Mouse (Mus musculus) limb, embryonic 10.5 days (tissue): Measurements from ENCODE around the gene Fmo2. TPM values are rescaled to one million over a fixed set of nuclear protein-coding genes. Genes with fewer than 3 reads are reported as not detected.

Experiments used
- DNase-seq: peaks from one replicate; pipeline ENCODE4 v3.0.0-alpha.2; 2017; ENCODE audit warnings: low spot score
- H3K27ac ChIP-seq: fragments of 300-500 bp; sonication (generic); 2 replicates; pipeline ENCODE4 v1.5.1; 2016; ENCODE audit warnings: mild to moderate bottlenecking
- H3K27me3 ChIP-seq: fragments of 300-500 bp; sonication (generic); 2 replicates; pipeline ENCODE4 v1.6.1; 2016; ENCODE audit warnings: low read depth, mild to moderate bottlenecking; ENCODE audit not compliant: poor library complexity, severe bottlenecking
- H3K36me3 ChIP-seq: fragments of 300-500 bp; sonication (generic); 2 replicates; pipeline ENCODE4 v1.6.1; 2016; ENCODE audit warnings: mild to moderate bottlenecking, moderate library complexity
- H3K4me1 ChIP-seq: fragments of 300-500 bp; sonication (generic); 2 replicates; pipeline ENCODE4 v1.6.1; 2016
- H3K4me3 ChIP-seq: fragments of 300-500 bp; sonication (generic); 2 replicates; pipeline ENCODE4 v1.5.1; 2016; ENCODE audit warnings: mild to moderate bottlenecking, moderate library complexity
- H3K9me3 ChIP-seq: fragments of 300-500 bp; sonication (generic); replicated peaks from 2 replicates; pipeline ENCODE4 v1.6.1; 2016; ENCODE audit warnings: mild to moderate bottlenecking
- WGBS: fragments of 180-500 bp; shearing (Covaris S2); methylation state at CpG from one replicate; pipeline ENCODE4 v1.1.7; 2016; 5-methylcytosine and 5-hydroxymethylcytosine counted together
- polyA plus RNA-seq: library from polyadenylated mRNA; unstranded; fragments of >200 nt; fragmentation: Nextera tagmentation; extraction: Ambion mirVana; gene quantifications from 2 replicates; pipeline ENCODE4 v1.2.1, GENCODE M21; 2016

Fmo2 gene
- polyA plus RNA-seq, 1 experiment from 2014 or later = 0.08 TPM

- peaks cover 25% of the 10 kb centered on the region for H3K4me1 ChIP-seq
- H3K27ac ChIP-seq = peak overlapping the region; percentile 65
- H3K9me3 ChIP-seq = no peaks in the 10 kb centered on the region
- H3K4me3 ChIP-seq = no peak overlapping the region
- no peaks in the 10 kb centered on the region for H3K36me3 ChIP-seq
- no peaks in the 10 kb centered on the region for H3K27me3 ChIP-seq
- DNase-seq = no peak
- WGBS = 72% methylated on average over 10 of the region's 10 CpGs
Observed at GRCm38 (mm10) chr1:162859545-162859976, 39.0 kb downstream of the Fmo2 start.

DNA sequence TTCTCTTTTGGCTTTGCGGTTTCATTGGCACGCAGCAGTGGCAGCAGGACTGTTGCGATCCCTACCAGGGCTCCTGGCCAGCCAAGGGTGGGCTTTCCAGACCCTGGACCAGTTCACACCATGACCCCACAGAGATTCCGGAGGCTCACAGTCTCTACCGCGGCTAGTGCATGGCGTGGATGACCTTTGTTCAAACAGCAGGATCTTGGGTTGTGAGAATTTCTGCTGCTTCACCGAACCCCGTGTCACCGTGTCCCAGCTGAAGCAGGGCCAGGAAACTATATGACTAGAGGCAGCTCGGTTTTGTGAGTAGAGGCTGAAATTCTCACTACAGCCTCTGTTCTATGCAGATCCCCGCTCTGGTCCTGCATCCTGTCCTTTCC, 39.8 kb downstream of the Fmo2 start:
- 86% methylated on average over 12 of the region's 12 CpGs for WGBS
- Histone ChIP-seq H3K4me1 (peaks cover 25% of the 10 kb centered on the region), H3K27ac (peak overlapping the region; percentile 65; the same call in 1 of the 2 replicates), H3K36me3 (no peaks in the 10 kb centered on the region), H3K9me3 (no peaks in the 10 kb centered on the region), H3K4me3 (no peak overlapping the region), H3K27me3 (no peaks in the 10 kb centered on the region)
- no peak for DNase-seq

GRCm38 (mm10) chr1:162857766-162858747, 40.5 kb downstream of the Fmo2 start:
- no peak for DNase-seq
- peaks cover 30% of the 10 kb centered on the region for H3K4me1 ChIP-seq
- 81% methylated on average over 18 of the region's 18 CpGs for WGBS
- peak overlapping the region; percentile 65; the same call in 1 of the 2 replicates for H3K27ac ChIP-seq
- no peaks in the 10 kb centered on the region for H3K27me3 ChIP-seq
- no peaks in the 10 kb centered on the region for H3K36me3 ChIP-seq
- no peak overlapping the region for H3K4me3 ChIP-seq
- H3K9me3 ChIP-seq = no peaks in the 10 kb centered on the region

DNA sequence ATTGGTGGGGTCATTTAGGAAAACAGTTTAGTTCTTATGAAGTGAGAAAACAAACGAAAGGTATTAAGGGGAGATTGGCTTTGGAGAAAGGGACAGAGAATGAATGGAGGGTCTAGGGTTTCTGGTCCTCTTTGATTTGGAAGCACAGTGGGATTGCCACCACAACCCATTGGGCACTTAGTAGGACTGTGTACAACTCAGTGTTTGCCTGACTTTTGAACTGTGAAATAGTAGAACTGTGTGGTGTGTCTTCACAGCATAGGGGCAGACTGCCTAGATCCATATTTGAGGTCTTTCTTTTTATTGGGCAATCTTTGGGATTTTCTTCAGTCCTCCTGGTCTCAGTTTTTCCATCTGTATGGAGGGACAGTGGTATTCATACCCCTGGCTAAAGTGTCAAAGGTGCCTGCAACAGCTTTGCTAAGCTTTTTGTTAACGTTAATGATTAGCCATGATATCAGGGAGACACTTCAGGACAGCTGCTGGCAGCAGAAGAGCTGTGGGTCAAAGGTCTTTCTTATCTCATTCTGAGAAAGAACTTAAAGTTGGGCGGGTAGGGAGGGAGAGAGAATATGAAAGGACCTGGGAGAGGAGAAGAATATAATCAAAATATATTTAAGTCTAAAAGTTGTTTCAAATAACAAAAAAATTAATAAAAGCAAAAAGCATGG, 44.6 kb downstream of the Fmo2 start:
- H3K36me3 ChIP-seq = no peaks in the 10 kb centered on the region
- H3K4me1 ChIP-seq = peaks cover 10% of the 10 kb centered on the region; the same call in 1 of the 2 replicates
- H3K9me3 ChIP-seq = no peaks in the 10 kb centered on the region
- H3K27me3 ChIP-seq = no peaks in the 10 kb centered on the region
- no peak for DNase-seq
- no peak overlapping the region for H3K27ac ChIP-seq
- WGBS = 84% methylated on average over 3 of the region's 3 CpGs
- no peak overlapping the region for H3K4me3 ChIP-seq

DNA sequence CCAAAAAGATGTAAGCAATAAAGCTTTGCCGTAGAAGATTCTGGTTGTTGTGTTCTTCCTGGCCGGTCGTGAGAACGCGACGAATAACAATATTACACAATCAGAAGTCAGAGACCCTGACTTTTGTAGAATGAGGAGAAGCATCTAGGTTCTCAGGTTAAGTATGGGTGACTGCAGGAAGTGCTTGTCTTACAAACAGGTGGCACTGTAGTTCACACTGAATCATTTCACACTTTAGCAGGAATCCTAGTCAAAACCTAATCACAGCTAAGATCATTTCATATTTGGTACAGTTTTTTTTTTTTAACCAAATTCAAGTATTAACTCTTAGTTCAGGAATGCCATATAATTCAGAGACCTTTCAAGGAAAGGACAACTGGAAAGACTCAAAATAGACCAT, 51.0 kb downstream of the Fmo2 start:
- Histone ChIP-seq H3K4me1 (no peaks in the 10 kb centered on the region), H3K36me3 (no peaks in the 10 kb centered on the region), H3K4me3 (no peak overlapping the region), H3K27me3 (no peaks in the 10 kb centered on the region), H3K27ac (no peak overlapping the region), H3K9me3 (no peaks in the 10 kb centered on the region)
- WGBS = over 99% methylated on average over 6 of the region's 6 CpGs
- no peak for DNase-seq

- no peaks in the 10 kb centered on the region for H3K36me3 ChIP-seq
- H3K27ac ChIP-seq = no peak overlapping the region
- no peaks in the 10 kb centered on the region for H3K9me3 ChIP-seq
- WGBS = 95% methylated on average over 9 of the region's 9 CpGs
- H3K4me3 ChIP-seq = no peak overlapping the region
- H3K4me1 ChIP-seq = no peaks in the 10 kb centered on the region
- H3K27me3 ChIP-seq = no peaks in the 10 kb centered on the region
- DNase-seq = no peak
Observed at GRCm38 (mm10) chr1:162840211-162840610, 58.3 kb downstream of the Fmo2 start.

- no peak overlapping the region for H3K27ac ChIP-seq
- 94% methylated on average over 6 of the region's 6 CpGs for WGBS
- DNase-seq = no peak
- no peaks in the 10 kb centered on the region for H3K4me1 ChIP-seq
- H3K9me3 ChIP-seq = no peaks in the 10 kb centered on the region
- no peaks in the 10 kb centered on the region for H3K36me3 ChIP-seq
- no peaks in the 10 kb centered on the region for H3K27me3 ChIP-seq
- H3K4me3 ChIP-seq = no peak overlapping the region
Observed at GRCm38 (mm10) chr1:162838976-162839375, 59.5 kb downstream of the Fmo2 start.

DNA sequence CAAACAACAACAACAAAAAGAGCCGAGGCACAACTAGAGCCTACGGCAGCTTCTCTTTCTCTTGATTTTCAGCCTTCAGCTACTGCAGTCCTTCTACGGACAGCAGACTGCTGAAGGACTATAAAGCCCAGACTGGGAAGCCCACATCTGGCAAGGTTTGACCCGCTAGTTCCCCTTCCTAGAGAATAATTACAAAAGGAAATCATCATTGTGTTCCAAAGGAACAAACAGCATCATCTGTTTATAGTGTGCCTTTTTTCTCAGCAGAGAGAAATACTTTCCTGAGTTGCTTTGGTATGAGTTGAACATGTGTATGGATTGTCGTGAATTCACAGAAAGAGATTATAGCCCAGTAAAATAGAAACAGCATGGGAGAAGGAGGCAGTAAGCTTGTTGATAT, 64.2 kb downstream of the Fmo2 start:
- no peak for DNase-seq
- Histone ChIP-seq H3K4me1 (peaks cover 12% of the 10 kb centered on the region), H3K36me3 (no peaks in the 10 kb centered on the region), H3K27ac (no peak overlapping the region), H3K9me3 (no peaks in the 10 kb centered on the region), H3K4me3 (no peak overlapping the region), H3K27me3 (no peaks in the 10 kb centered on the region)
- WGBS = 84% methylated on average over 5 of the region's 5 CpGs

- DNase-seq = no peak
- Histone ChIP-seq H3K4me3 (peak overlapping the region; percentile 10; the same call in 1 of the 2 replicates), H3K9me3 (no peaks in the 10 kb centered on the region), H3K27ac (peak overlapping the region; percentile 83), H3K4me1 (peaks cover 12% of the 10 kb centered on the region), H3K27me3 (no peaks in the 10 kb centered on the region), H3K36me3 (no peaks in the 10 kb centered on the region)
- WGBS = 65% methylated on average over 5 of the region's 5 CpGs
Observed at GRCm38 (mm10) chr1:162832574-162832953, 66.0 kb downstream of the Fmo2 start.

- peaks cover 12% of the 10 kb centered on the region for H3K4me1 ChIP-seq
- peak overlapping the region; percentile 10; the same call in 1 of the 2 replicates for H3K4me3 ChIP-seq
- no peaks in the 10 kb centered on the region for H3K27me3 ChIP-seq
- peak overlapping the region; percentile 83 for H3K27ac ChIP-seq
- DNase-seq = peak; percentile 51
- WGBS = 11% methylated on average over 5 of the region's 5 CpGs
- no peaks in the 10 kb centered on the region for H3K9me3 ChIP-seq
- H3K36me3 ChIP-seq = no peaks in the 10 kb centered on the region
Observed at GRCm38 (mm10) chr1:162831838-162832573, 66.5 kb downstream of the Fmo2 start.
